Mouse (Mus musculus) c-Kit-positive CD71-positive TER-119-positive erythroid progenitor cells, embryonic 14.5 days (primary cell): ENCODE data around the gene Nmnat2.

Experiments used
- DNase-seq: peaks from one replicate; pipeline ENCODE4 v3.0.0-alpha.2; 2013; ENCODE audit warnings: low spot score

Gene Nmnat2

GRCm38 (mm10) chr1:153019623-153020022 is 64.8 kb downstream of the Nmnat2 start:
- DNase-seq, result no peak

DNA sequence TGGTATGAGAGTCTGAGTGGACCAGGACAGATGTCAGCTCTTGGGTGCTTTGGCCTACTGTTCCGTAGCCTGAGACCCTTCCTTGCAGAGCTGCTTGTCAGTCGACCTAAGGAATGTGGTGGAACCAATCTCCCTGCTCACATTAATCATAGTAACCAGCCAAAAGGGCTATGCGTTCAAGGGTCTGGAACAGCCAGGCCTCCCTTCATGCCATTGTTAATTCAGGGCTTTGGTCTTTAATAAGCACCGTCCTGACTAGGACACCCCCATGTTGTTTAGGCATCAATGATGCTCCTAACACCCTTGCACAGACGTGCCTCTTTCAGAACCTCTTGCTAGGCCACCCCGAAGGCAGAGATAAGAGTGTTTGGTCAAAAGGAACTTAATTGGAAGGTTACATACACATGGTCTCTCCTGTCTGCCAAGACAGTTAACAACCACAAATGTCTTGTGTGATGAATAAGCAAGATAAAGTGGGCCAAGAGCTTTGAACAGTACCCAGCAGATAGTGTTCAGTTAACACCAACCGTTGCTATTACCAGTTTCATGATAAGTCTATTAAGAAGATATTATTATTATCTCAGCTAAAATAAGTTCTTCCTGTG is 66.3 kb downstream of the Nmnat2 start:
- DNase-seq, result peak; percentile 6

DNA sequence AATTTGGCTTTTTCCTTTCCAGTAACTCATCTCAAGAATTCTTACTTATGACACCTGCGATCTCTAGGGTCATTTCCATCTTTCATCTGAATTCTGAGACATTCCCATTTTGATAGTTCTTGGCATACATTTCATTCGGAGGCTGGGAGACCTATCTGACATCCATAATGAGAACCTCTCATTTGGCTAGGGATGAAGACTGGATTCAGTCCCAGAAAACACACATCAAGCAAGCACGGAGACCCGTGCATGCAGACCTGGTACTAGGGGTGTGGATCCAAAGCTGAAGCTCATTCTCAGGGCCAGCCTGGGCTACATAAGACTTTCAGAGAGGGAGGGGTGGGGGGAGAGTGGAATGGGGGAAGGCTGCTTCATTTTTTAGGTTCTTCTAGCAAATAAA is 68.2 kb downstream of the Nmnat2 start:
- no peak for DNase-seq

DNA sequence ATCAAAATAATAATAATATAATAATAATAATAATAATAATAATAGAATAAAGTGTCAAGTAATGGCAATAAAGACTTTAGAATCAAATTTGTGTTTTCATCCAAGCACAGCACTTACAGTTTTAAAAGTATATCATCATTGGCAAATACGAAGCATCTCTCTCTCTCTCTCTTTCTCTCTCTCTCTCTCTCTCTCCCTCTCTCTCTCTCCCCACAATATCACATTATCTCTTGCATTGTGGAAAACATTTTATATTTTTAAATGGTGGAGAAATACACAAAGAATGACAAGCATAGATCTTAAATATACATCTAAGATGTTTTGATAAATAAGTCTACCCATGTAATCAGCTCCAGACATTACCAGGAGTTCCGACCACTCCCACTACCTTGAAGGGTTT is 69.1 kb downstream of the Nmnat2 start:
- no peak for DNase-seq

- no peak for DNase-seq
Observed at GRCm38 (mm10) chr1:153024453-153024852, 69.7 kb downstream of the Nmnat2 start.

DNA sequence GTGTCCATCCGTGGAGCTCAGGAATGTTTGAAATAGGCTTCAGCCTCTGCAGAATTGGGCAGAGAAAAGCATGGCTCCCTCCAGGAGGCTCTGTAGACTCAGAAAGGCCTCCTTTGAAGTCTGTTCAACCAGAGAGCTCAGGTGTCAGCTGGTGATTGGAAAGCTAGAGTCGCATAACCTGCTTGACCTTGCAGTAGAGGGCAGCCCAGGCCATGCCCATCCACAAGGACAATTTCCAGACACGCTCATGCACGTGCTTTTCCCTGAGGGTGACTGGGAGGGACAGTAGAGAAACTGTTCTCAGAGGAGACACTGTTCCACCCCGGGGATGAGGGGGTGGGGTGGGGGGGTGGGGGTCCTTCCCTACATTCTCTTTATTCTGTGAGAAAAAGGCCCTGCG is 76.6 kb downstream of the Nmnat2 start:
- DNase-seq, result no peak

GRCm38 (mm10) chr1:153031954-153032353 is 77.2 kb downstream of the Nmnat2 start:
- no peak for DNase-seq

DNA sequence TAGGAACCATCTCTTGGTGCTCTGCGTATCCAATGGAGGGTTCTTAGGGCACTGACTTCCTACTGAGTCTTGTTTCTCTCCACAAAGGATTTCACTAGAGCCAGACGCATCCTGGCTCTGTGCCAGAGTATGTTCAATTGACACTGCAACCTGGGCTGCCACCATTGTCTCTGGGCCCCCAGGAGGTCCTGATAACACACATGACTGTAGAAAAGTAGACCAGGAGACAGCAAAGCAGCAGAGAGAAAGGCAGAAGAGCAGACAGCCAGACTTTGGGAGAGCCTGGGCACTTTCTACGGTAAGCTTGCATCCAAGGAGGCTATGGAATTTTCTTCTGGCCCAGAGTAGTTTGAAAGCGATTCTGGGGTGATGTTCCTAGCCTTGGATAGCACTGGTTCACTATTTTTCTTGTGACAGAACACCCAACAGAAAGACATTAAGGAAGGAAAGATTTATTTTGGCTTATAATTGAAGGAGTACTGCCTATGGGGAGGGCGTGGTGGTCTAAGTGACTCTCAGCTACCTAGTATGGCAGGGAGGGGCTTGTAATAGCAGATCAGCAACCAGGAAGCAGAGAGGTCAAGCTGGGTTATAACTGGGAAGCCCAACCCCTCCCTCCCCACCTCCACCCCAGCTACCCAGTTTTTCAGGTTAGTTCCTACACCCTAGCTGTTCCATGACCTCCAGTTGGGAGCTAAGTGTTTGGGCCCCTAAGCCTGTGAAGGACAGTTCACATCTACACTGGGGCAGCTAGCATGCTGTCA is 78.5 kb downstream of the Nmnat2 start:
- no peak for DNase-seq

DNA sequence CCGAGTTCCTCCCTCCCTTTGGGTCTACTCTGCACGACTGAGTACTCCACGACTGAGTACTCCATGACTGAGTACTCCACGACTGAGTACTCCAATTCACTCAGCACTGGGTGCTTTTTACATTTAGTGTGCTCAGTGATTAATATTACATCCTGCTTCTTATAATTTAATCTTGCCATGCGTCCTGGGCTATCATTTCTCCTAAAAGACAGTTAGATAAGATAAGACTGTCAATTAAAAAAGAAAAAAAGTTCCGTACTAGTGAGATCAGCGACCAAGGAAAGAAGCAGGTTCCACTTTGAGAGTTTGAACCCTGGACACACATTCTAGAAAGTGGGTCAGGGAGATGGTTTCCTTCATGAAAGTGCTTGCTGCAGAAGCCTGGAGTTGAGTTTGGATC is 79.3 kb downstream of the Nmnat2 start:
- no peak for DNase-seq

GRCm38 (mm10) chr1:153035328-153035944 is 80.6 kb downstream of the Nmnat2 start:
- DNase-seq, result peak; percentile 11

DNA sequence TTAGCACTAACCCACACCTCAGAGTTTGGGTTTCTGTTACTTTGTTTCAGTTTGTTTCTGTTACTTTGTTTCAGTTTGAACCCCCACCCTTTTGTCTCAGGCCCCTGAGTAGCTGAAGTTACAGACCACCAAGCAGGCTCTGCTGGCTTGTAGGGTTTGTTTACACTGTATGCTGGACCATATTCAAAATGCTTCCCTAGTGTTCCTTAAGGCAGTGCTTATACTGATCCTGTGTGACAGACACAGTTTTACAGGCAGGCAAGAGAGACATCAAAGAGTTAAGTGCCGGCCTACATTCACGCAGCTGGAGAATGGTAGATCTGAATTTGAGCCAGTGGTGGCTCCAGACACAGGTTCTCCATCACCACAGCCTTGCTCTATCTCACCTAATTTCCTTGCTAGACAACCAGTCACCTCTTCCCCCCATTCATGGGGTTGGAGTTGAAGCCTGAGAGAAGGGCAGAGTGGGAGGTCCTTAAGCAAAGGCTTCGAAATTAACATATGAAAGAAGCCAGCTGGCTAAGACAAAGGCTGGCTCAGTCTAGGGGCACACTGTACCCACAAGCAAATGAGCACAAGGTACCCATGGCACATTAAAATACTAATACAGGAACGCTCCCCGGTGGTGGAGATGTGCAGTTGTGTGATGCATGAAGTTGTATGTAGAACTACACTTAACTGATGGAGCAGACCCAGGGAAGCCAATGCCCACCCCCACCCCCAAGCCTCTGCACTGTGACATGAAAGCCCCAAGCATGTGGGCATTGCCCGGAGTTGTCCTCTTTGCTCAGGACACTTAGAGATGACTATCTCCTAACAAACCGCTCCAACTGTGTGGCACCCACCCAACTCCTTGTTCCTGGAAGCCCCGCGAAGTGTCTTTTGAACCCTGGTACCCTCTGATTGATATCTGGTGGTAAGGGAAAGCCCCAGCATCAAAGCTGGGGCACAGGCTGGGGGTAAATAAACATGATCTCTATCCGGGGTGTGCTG is 82.9 kb downstream of the Nmnat2 start:
- no peak for DNase-seq

GRCm38 (mm10) chr1:153040091-153040490 is 85.3 kb downstream of the Nmnat2 start:
- DNase-seq, result no peak

DNA sequence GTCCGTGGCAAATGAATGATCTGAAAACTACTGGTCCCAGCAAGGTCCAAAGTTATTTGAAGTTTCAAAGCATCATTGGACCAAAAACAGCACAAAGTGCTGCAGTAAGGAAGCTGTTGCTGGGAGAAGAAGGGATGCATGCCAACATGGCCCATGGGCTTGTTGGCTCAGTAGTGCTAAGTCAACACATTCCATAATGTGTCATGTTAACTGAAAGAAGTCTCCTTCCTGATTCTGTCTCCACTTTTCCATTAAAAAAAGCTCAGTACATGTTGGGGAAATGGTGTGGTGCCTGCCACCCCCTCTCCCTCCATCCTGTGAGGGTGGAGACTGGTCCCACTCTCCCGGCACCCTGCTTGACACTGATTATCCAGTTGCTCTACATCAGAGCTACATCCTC is 86.3 kb downstream of the Nmnat2 start:
- DNase-seq, result no peak

DNA sequence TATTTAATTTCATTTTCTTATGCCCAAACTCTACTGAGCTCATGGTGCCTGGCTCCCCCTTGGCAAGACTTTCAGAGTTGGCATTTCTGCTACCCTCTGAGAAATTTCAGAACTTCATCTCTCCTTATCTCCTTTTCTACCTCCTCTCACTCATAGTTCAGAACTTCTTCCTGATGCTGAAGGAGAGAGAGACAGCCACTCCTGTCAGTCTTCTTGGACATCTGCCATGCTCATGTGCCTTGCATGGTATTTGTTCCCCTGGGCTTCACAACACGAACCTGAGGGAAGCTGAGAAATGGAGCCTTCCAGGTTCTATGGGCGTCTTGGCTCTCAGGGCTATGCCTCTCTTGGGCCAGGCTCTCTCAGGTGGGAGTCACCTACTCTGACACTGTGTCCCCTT is 87.5 kb downstream of the Nmnat2 start:
- DNase-seq, result no peak

DNA sequence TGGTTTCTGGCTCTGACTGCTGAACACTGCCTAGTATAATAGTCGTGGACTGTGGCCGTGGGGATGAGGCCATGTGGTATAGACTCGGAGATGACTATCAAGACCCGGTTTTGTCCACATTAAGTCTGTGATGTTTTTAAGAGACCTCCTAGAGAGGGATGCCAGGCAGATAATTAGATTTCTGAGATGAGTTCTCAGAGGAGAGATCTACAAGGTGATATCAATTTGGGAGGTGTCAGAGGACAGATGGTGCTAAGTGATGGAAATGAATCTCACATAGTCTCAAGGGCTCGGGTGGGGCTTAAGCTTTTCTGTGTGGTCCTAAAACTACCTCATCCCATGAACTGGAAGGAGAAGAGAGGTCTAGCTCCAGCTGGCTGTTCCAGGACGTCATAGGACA is 88.5 kb downstream of the Nmnat2 start:
- DNase-seq, result no peak

DNA sequence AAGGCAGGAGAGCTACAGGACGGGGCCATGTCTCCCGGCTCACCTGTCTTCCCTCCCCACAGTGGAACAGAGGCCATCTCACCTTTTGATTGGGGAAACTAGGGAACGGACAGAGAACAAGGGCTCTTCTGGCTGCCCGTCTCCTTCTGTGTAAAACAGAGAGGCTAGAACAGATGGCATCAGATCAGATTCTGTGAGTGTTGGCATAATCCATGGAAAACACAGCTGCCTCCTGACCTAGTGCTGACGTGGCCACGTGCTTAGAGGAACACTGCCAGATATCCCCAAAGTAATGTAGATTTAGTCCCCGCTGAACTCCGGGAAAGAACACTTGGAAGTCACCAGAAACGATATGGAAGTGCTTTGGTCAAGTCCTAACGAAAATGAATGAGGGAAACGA is 90.6 kb downstream of the Nmnat2 start:
- DNase-seq, result no peak

DNA sequence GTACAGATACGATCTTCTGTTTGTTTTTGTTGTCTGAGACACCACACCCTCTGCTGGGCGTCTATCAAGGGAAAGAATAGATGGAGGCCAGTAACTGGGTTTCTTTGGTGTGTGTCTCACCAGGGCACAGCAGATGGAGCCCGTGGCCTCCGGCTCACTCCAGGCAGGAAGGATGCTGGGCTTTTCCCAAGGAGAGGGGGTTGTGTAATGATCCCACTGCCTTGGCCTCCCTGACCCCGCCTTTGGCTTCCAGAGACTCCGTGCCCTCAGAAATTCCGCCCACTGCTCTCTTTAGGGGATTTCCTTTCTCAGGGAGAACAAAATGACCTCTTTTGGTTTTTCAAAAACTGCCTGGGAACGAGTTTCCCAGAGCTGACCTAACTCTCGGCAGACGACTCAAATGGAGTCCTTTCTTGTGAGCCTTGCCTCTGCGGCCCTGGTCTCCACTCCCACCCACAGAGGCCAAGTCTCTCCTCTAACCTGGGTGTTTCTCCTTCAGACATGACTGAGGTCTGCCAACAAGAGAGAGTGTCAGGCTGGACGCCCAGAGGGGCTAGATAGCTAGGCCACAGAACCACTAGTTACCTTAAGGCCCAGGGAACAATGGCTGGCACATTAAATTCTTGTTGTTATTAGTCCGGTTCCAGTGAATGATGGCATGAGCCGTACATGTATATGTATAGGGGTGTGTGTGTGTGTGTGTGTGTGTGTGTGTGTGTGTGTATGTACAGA is 93.5 kb downstream of the Nmnat2 start:
- no peak for DNase-seq

DNA sequence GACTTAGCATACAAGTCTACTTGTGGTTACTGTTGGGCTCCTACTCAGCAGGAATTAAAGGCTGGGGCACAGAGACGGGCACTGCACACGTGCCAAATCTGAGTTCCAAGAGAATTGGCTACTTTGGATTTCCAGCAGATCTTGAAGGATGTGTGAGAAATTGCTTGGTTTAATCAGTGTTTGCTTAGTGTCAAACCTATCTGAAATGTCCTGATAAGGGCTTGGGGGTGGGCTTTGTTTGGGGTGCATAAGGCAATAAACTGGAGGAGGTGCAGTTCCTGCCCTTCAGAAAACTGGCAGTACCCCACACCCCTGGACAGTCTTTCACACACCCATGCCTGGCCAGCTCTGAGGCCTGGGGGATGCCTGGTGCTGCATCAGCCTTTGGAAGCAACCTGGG is 94.7 kb downstream of the Nmnat2 start:
- no peak for DNase-seq

- no peak for DNase-seq
Observed at GRCm38 (mm10) chr1:153051474-153051873, 96.7 kb downstream of the Nmnat2 start.

GRCm38 (mm10) chr1:153053619-153054018 is 98.8 kb downstream of the Nmnat2 start:
- no peak for DNase-seq

- DNase-seq, result no peak
Observed at GRCm38 (mm10) chr1:153054112-153054821, 99.5 kb downstream of the Nmnat2 start.
